Mouse (Mus musculus) ES-E14 (cell line): Measurements from ENCODE around the gene Tmem59l.

Experiments
- CHD2 ChIP-seq: IDR thresholded peaks from 2 replicates; pipeline ENCODE4 v1.6.1; 2014; ENCODE audit warnings: mild to moderate bottlenecking, low read depth, low read length, inconsistent platforms
- HCFC1 ChIP-seq: IDR thresholded peaks from 2 replicates; pipeline ENCODE4 v1.6.1; 2012; ENCODE audit warnings: low read length, inconsistent platforms, borderline replicate concordance; ENCODE audit not compliant: insufficient read depth
- ZC3H11A ChIP-seq: IDR thresholded peaks from 2 replicates; pipeline ENCODE4 v1.6.1; 2012; ENCODE audit warnings: low read depth, mild to moderate bottlenecking, inconsistent platforms, low read length, borderline replicate concordance
- ZNF384 ChIP-seq: IDR thresholded peaks from 2 replicates; pipeline ENCODE4 v1.6.1; 2012; ENCODE audit warnings: low read depth, low read length, inconsistent platforms

- no peak for TF ChIP-seq ZC3H11A
- TF ChIP-seq HCFC1, result no peak
- TF ChIP-seq CHD2, result no peak
- TF ChIP-seq ZNF384, result no peak
Observed at GRCm38 (mm10) chr8:70457882-70458281, 29.3 kb downstream of the Tmem59l start.
